Mouse (Mus musculus) Patski (cell line): ENCODE measurements at regions not wholly inside any gene's neighbourhood (a gene's known extent, or its start where the extent isn't known, plus 50 kb on each side); places are given as distances from the start of the nearest gene placed in this dataset.
"Not testable (repeated sequence)": the region's sequence is repeated elsewhere in the genome, so short reads cannot be mapped to it uniquely, and the experiment has no call there.

ENCODE experiments used
- ATAC-seq: fragments of 100-300 bp; one replicate; pipeline ENCODE4 v1.8.0; 2021
- CTCF ChIA-PET: fragments of 350-600 bp; sonication (Branson Sonifier 250); formaldehyde crosslinking; loops from one replicate; lab custom pipeline; 2022; ENCODE audit warnings: inconsistent platforms; lab: Charles Lee
- POLR2A ChIA-PET: fragments of 350-600 bp; sonication (Branson Sonifier 250); formaldehyde crosslinking; loops from one replicate; lab custom pipeline; 2022; ENCODE audit warnings: antibody characterized with exemption, inconsistent platforms; lab: Charles Lee
- DNase-seq: peaks from one replicate; pipeline ENCODE4 v3.0.0-alpha.2; 2011; ENCODE audit warnings: low read depth, low spot score
- H3K27me3 ChIP-seq: fragments of 371-371 bp; one replicate; pipeline ENCODE4 v1.5.1; 2021
- CTCF ChIP-seq: fragments of 100-300 bp; IDR thresholded peaks from one replicate; pipeline ENCODE4 v1.5.1; 2021
- in situ Hi-C: fragments of 300-500 bp; cut with MboI; formaldehyde crosslinking; loops from 3 replicates; pipeline ENCODE4 v1.11.1; 2018; ENCODE audit warnings: low pct_unique_long_range_greater_than_20kb, mixed read lengths

- in situ Hi-C loops = loop anchor here (10.0 kb wide), 1 partner anchor 780 kb away; no protein-coding TSS in a partner anchor
- POLR2A ChIA-PET, DNase-seq, H3K27me3 ChIP-seq, ATAC-seq, CTCF ChIA-PET: not testable (repeated sequence)
Measured at GRCm38 (mm10) chr4:20895081-20895480, 790.7 kb downstream of the Prdm13 start.

- no peak for ATAC-seq
- no peak for TF ChIP-seq CTCF
- POLR2A ChIA-PET = no interaction called here
- CTCF ChIA-PET = no interaction called here
- in situ Hi-C loops = loop anchor here (10.0 kb wide), 1 partner anchor 779 kb away; no protein-coding TSS in a partner anchor
- DNase-seq = no peak
- H3K27me3 ChIP-seq = no peaks in the 10 kb centered on the region
Measured at GRCm38 (mm10) chr4:20893872-20894271, 791.9 kb downstream of the Prdm13 start.

- in situ Hi-C loops = no loop called here
- no peak for TF ChIP-seq CTCF
- POLR2A ChIA-PET = no interaction called here
- no peak for ATAC-seq
- no peaks in the 10 kb centered on the region for H3K27me3 ChIP-seq
- DNase-seq = no peak
- CTCF ChIA-PET = no interaction called here
Measured at GRCm38 (mm10) chr4:20860696-20861428, 824.9 kb downstream of the Prdm13 start.

GRCm38 (mm10) chr4:20860066-20860465 lies 825.7 kb downstream of the Prdm13 start:
- POLR2A ChIA-PET, ATAC-seq, H3K27me3 ChIP-seq, DNase-seq, in situ Hi-C loops, CTCF ChIA-PET: not testable (repeated sequence)

GRCm38 (mm10) chr4:20848424-20848823 lies 837.3 kb downstream of the Prdm13 start:
- in situ Hi-C loops = loop anchor here (10.0 kb wide), 1 partner anchor 54 kb away; no protein-coding TSS in a partner anchor
- no peak for ATAC-seq
- DNase-seq = no peak
- POLR2A ChIA-PET = no interaction called here
- no peak for TF ChIP-seq CTCF
- CTCF ChIA-PET = interaction anchor here (1.0 to 1.1 kb wide), 2 partner anchors 14 to 28 kb away, joined by 3 to 5 read pairs; no protein-coding TSS in a partner anchor
- no peaks in the 10 kb centered on the region for H3K27me3 ChIP-seq

- no peak for TF ChIP-seq CTCF
- ChIA-PET CTCF (no interaction called here), POLR2A (no interaction called here)
- in situ Hi-C loops = loop anchor here (10.0 kb wide), 1 partner anchor 50 kb away; no protein-coding TSS in a partner anchor
- ATAC-seq (peak; percentile 62), DNase-seq (peak; percentile 22)
- no peaks in the 10 kb centered on the region for H3K27me3 ChIP-seq
Measured at GRCm38 (mm10) chr4:20844570-20844969, 841.2 kb downstream of the Prdm13 start.
